Comparison of ENCODE assay signal across 7 mouse cellular contexts in genomic region chr7:78791359-78792222, GRCm38 (mm10). TPM values are rescaled to one million over a fixed set of nuclear protein-coding genes. Genes with fewer than 3 reads are reported as not detected.
DNase-seq lines count a peak whose midpoint lies in the region; ATAC-seq and TF ChIP-seq lines count a peak whose summit lies in the region.

No protein-coding gene starts in this region.

- H3K4me3 ChIP-seq in E14TG2a.4 (replicated peaks; ENCODE audit: low read length), result no peak overlapping the region
- no peak overlapping the region for H3K4me3 ChIP-seq in neural tube, embryonic 14.5 days (ENCODE audit: low read depth, low read length)

- DNase-seq in WW6 (ENCODE audit: low read depth, low spot score), result peak; percentile 31
- DNase-seq in embryo, embryonic 10.5 days (ENCODE audit: low spot score), result peak; percentile 87
- DNase-seq in heart, postnatal 14 days, result peak; percentile 44 to 62
- DNase-seq in large intestine, adult 2 months (ENCODE audit: low read depth, low spot score), result peak; percentile 13
- DNase-seq in lung, adult 18-20 months, result peak; percentile 13 to 35

- ATAC-seq in neural tube, embryonic 14.5 days (ENCODE audit: low read depth), result peak; percentile 81; the same call in 1 of the 2 replicates

- H3K9me3 ChIP-seq in E14TG2a.4 (ENCODE audit: low read length), result no peaks in the 10 kb centered on the region
- H3K9me3 ChIP-seq in neural tube, embryonic 14.5 days (ENCODE audit: control insufficient read depth, low read length), result no peaks in the 10 kb centered on the region

- no peaks in the 10 kb centered on the region for H3K27me3 ChIP-seq in E14TG2a.4 (ENCODE audit: insufficient read depth, low read length)
- no peaks in the 10 kb centered on the region for H3K27me3 ChIP-seq in neural tube, embryonic 14.5 days (ENCODE audit: control insufficient read depth, insufficient read depth, low read length)

- 79% methylated on average over 15 of the region's 15 CpGs for WGBS in large intestine, adult 2 months
- WGBS in neural tube, embryonic 14.5 days, result 83% methylated on average over 15 of the region's 15 CpGs

- peak; percentile 67 for TF ChIP-seq CTCF in E14TG2a.4 (conservative IDR thresholded peaks at IDR 0.05; ENCODE audit: low read length)

- peaks cover 13% of the 10 kb centered on the region for H3K4me1 ChIP-seq in E14TG2a.4 (replicated peaks; ENCODE audit: low read depth, low read length)
- H3K4me1 ChIP-seq in neural tube, embryonic 14.5 days (ENCODE audit: control insufficient read depth, insufficient read depth, low read length), result no peaks in the 10 kb centered on the region

- intact Hi-C loops in heart, postnatal 14 days (cut with DNase I), result loop anchor here (1.0 to 10.0 kb wide), 3 partner anchors 55 to 293 kb away; partner anchors contain the start of gene Det1

- peaks cover 70% of the 10 kb centered on the region for H3K36me3 ChIP-seq in E14TG2a.4 (ENCODE audit: insufficient read depth, low read length)
- H3K36me3 ChIP-seq in neural tube, embryonic 14.5 days (ENCODE audit: control insufficient read depth, insufficient read depth, low read length), result peaks cover 16% of the 10 kb centered on the region

- H3K27ac ChIP-seq in neural tube, embryonic 14.5 days (ENCODE audit: low read depth, low read length), result no peak overlapping the region

- no peak overlapping the region for H3K9ac ChIP-seq in neural tube, embryonic 14.5 days (replicated peaks; ENCODE audit: low read depth, low read length)

- H3K4me2 ChIP-seq in neural tube, embryonic 14.5 days (ENCODE audit: low read depth, low read length), result no peak overlapping the region

RNA-seq across cellular contexts. Expression of gene Mrpl46, which starts 8.3 kb away (rescaled TPM):
- 10 to 100 TPM; 42.8 to 48.3 TPM for total RNA-seq in heart, postnatal 14 days (2021)
- 23.9 and 26.1 TPM in 2 replicates for polyA plus RNA-seq in large intestine, adult 2 months (2012; rRNA removed)
- polyA plus RNA-seq in neural tube, embryonic 14.5 days (2014; fragmentation: Nextera tagmentation; extraction: Ambion mirVana), result 61.2 and 62.1 TPM in 2 replicates

RNA-seq across cellular contexts. Expression of gene Mrps11, which starts 8.7 kb away (rescaled TPM):
- total RNA-seq in heart, postnatal 14 days (2021), result 10 to 100 TPM; 45.1 to 46.0 TPM
- polyA plus RNA-seq in large intestine, adult 2 months (2012; rRNA removed), result 43.5 and 49.4 TPM in 2 replicates
- 69.1 and 74.0 TPM in 2 replicates for polyA plus RNA-seq in neural tube, embryonic 14.5 days (2014; fragmentation: Nextera tagmentation; extraction: Ambion mirVana)

RNA-seq across cellular contexts. Expression of gene Ntrk3, which starts 53.8 kb away (rescaled TPM):
- total RNA-seq in heart, postnatal 14 days (2021), result 1 to 10 TPM; 2.5 to 3.5 TPM
- 1.0 and 1.5 TPM in 2 replicates for polyA plus RNA-seq in large intestine, adult 2 months (2012; rRNA removed)
- 38.6 and 38.8 TPM in 2 replicates for polyA plus RNA-seq in neural tube, embryonic 14.5 days (2014; fragmentation: Nextera tagmentation; extraction: Ambion mirVana)

RNA-seq across cellular contexts. Expression of gene Det1, which starts 55.5 kb away (rescaled TPM):
- total RNA-seq in heart, postnatal 14 days (2021), result 1 to 10 TPM; 8.6 to 9.9 TPM
- 11.9 and 12.9 TPM in 2 replicates for polyA plus RNA-seq in large intestine, adult 2 months (2012; rRNA removed)
- 12.9 and 14.9 TPM in 2 replicates for polyA plus RNA-seq in neural tube, embryonic 14.5 days (2014; fragmentation: Nextera tagmentation; extraction: Ambion mirVana)

Comparison
In these comparisons a context has a peak if more than half of its experiments do, and no peak if none do; other contexts are left out.
1. DNase-seq: peak in every context shown above with its lines; median percentile 87 in embryo, embryonic 10.5 days; 53 in heart, postnatal 14 days; 31 in WW6; 24 in lung, adult 18-20 months; 13 in large intestine, adult 2 months.
2. RNA of gene Ntrk3, which starts 53.8 kb away (polyA plus RNA-seq): 38.6 to 38.8 TPM in neural tube, embryonic 14.5 days; 1.0 to 1.5 TPM in large intestine, adult 2 months; every median in the first group is over 10 times any median in the second.